Mouse (Mus musculus) midbrain, embryonic 12.5 days (tissue): ENCODE measurements around the gene Ly6g. TPM values are rescaled to one million over a fixed set of nuclear protein-coding genes. Genes with fewer than 3 reads are reported as not detected.
"Not testable (repeated sequence)": the region's sequence is repeated elsewhere in the genome, so short reads cannot be mapped to it uniquely, and the experiment has no call there.

Experiments used
- ATAC-seq: fragments of 200-750 bp; cut with Nextera tagmentation; 2 replicates; pipeline ENCODE4 v1.8.0; 2017; ENCODE audit warnings: low read depth, moderate TSS enrichment, moderate library complexity; ENCODE audit not compliant: low FRiP score
- H3K27ac ChIP-seq: fragments of 300-500 bp; sonication (generic); replicated peaks from 2 replicates; pipeline ENCODE4 v1.5.1; 2016; ENCODE audit warnings: mild to moderate bottlenecking
- H3K27me3 ChIP-seq: fragments of 300-500 bp; sonication (generic); 2 replicates; pipeline ENCODE4 v1.6.1; 2016; ENCODE audit warnings: mild to moderate bottlenecking
- H3K36me3 ChIP-seq: fragments of 300-500 bp; sonication (generic); 2 replicates; pipeline ENCODE4 v1.6.1; 2016
- H3K4me1 ChIP-seq: fragments of 300-500 bp; sonication (generic); 2 replicates; pipeline ENCODE4 v1.6.1; 2016
- H3K4me2 ChIP-seq: fragments of 300-500 bp; sonication (generic); replicated peaks from 2 replicates; pipeline ENCODE4 v1.6.1; 2016; ENCODE audit warnings: mild to moderate bottlenecking, moderate library complexity
- H3K4me3 ChIP-seq: fragments of 300-500 bp; sonication (generic); 2 replicates; pipeline ENCODE4 v1.5.1; 2016; ENCODE audit warnings: mild to moderate bottlenecking
- H3K9ac ChIP-seq: fragments of 300-500 bp; sonication (generic); replicated peaks from 2 replicates; pipeline ENCODE4 v1.6.1; 2016; ENCODE audit warnings: mild to moderate bottlenecking, moderate library complexity
- H3K9me3 ChIP-seq: fragments of 300-500 bp; sonication (generic); 2 replicates; pipeline ENCODE4 v1.6.1; 2016; ENCODE audit warnings: mild to moderate bottlenecking
- WGBS: fragments of 180-500 bp; shearing (Covaris S2); methylation state at CpG from one replicate; pipeline ENCODE4 v1.1.7; 2016; 5-methylcytosine and 5-hydroxymethylcytosine counted together
- polyA plus RNA-seq: library from polyadenylated mRNA; unstranded; fragments of >200 nt; fragmentation: Nextera tagmentation; extraction: Ambion mirVana; gene quantifications from 2 replicates; pipeline ENCODE4 v1.2.1, GENCODE M21; 2016

Gene Ly6g
- not detected in 2 replicates for polyA plus RNA-seq

DNA sequence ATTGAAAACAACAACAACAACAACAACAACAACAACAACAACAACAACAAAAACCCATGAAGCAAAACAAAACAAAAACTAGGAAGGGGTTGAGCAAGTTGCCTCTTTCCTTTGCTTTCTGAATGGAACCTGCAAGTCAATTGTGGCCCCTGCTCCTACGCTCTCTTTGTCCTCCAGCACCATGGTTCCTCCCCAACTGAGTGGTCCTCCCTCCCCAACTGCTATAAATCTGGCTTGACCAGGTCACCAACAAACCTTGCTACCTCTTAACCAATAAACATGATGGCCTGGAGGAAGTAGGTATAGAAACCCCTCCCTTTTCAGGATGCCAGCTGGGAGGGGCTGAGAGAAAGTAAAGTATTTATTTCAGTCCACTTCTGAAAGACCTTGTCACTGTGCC is at the start of gene Ly6g:
Gene Ly6g (plus strand): TSS at position 301 of the 400 bp plus-strand sequence.
- H3K9ac ChIP-seq: no peak within 1 kb of the TSS
- H3K27ac ChIP-seq: no peak within 1 kb of the TSS
- no peak for ATAC-seq
- 0 out of 2 replicates have a peak, but pooled peaks cover 6% of the 10 kb centered on the region for H3K9me3 ChIP-seq
- H3K4me3 ChIP-seq: no peak within 1 kb of the TSS
- WGBS: 96% methylated on average over 1 of the region's 1 CpGs
- H3K4me1 ChIP-seq: no peaks in the 10 kb centered on the region
- no peak within 1 kb of the TSS for H3K4me2 ChIP-seq
- H3K27me3 ChIP-seq: no peaks in the 10 kb centered on the region
- no peaks in the 10 kb centered on the region for H3K36me3 ChIP-seq

DNA sequence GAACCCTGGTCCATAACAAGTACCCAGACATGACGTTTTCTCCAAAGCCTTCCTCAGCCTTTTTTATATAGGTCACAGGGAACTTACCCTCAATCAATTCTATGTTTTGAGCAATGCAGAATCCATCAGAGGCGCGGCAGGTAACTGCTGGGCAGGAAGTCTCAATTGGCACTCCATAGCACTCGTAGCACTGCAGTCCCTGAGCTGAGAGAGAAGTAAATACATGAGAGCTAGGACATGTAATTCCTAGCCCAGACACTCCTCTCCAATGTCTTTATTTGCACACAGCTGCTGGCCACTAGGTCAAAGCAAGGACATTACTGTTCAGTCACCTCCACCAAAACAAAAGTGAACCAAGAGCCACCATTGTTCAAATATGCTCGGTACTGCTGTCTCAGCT is 44.6 kb upstream of the Ly6g start:
- H3K4me2 ChIP-seq: not testable (repeated sequence)
- 72% methylated on average over 2 of the region's 5 CpGs for WGBS

DNA sequence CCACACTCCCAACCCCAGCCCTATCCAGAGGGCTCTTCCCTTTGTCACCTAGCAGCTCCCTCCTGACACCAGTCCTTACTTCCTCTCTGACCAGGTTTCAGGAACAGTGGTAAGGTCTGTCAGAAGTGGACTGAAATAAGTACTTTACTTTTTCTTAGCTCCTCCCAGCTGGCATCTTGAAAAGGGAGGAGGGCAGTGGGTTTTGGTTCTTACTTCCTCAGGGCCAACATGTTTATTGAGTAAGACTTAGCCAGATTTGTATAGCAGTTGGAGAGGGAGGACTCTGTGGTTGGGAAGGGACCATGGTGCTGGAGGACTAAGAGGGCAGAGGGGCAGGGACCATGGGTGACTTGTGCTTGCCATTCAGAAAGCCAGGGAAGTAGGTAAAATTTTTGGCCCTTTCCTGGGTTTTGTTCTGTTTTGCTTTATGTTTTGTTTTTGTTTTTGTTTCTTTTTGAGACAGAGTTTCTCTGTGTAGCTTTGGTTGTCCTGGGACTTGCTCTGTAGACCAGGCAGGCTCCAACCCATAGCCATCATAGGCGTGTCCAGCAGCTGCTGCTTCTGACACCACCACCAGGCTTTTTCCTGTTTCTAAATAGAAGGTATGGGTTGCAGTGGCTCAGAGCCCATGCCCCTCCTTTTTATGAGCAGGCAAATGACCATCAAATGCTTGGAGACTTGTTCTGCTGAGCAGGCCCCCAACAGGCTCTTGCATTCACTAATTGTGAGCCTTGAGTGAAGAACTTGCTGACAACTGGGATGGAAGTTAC is 43.0 kb upstream of the Ly6g start, which contains the start of gene Ly6c2:
Gene Ly6c2 (minus strand): TSS at position 110 of the 770 bp plus-strand sequence.
- H3K9me3 ChIP-seq, H3K4me3 ChIP-seq, ATAC-seq, H3K27ac ChIP-seq, H3K4me1 ChIP-seq, H3K36me3 ChIP-seq, H3K9ac ChIP-seq, H3K4me2 ChIP-seq, H3K27me3 ChIP-seq: not testable (repeated sequence)
- no CpG with 5 or more reads among the region's 1 CpGs for WGBS

More for the DNA sequence above, 44.6 kb upstream of the Ly6g start:
- H3K9ac ChIP-seq, H3K4me1 ChIP-seq, H3K4me3 ChIP-seq, H3K27me3 ChIP-seq, H3K9me3 ChIP-seq, H3K27ac ChIP-seq, ATAC-seq, H3K36me3 ChIP-seq: not testable (repeated sequence)

DNA sequence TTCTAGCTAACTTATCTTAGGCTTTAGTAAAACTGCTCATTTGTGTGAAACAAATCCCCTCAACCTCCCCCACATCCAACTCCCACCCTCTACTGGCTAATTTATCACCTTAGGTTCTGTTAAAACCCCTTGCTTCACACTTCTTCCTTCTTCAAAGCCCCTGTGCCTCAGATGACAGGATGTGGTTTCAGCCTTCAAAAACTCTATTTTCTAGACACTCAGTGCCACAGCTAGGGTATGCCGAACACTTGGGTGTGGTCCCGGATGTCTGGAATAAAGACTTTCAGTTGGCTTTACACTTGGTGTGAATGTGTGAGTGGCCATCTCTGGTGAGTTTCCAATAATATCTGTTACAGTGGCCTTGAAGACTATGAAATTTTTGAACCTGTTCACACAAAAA is 38.5 kb upstream of the Ly6g start:
- H3K27ac ChIP-seq: no peak overlapping the region
- WGBS: 93% methylated on average over 2 of the region's 2 CpGs
- H3K9me3 ChIP-seq: no peaks in the 10 kb centered on the region
- no peaks in the 10 kb centered on the region for H3K4me1 ChIP-seq
- no peaks in the 10 kb centered on the region for H3K27me3 ChIP-seq
- H3K36me3 ChIP-seq: no peaks in the 10 kb centered on the region
- no peak overlapping the region for H3K9ac ChIP-seq
- H3K4me3 ChIP-seq: no peak overlapping the region
- no peak for ATAC-seq
- H3K4me2 ChIP-seq: no peak overlapping the region

DNA sequence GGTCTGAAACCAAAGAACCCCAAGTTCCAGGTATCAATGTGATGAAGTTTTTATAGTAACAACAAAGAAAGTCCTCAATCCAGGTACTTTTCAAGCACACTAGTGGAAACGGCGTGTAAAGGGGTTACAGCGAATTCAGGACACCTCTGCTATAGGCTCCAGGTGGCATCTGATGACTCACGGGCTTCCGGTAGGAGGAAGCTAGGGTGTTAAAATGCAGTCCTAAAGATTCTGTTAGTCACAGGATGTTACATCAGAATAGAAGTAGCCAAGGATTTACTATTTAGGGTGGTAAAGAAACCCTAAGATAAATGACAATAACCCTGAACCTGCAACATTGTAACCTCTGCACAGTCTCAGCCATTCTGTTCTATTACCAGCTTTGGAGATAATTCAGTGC is 37.6 kb upstream of the Ly6g start:
- 93% methylated on average over 5 of the region's 5 CpGs for WGBS
- H3K27ac ChIP-seq, H3K9ac ChIP-seq, ATAC-seq, H3K4me1 ChIP-seq, H3K4me3 ChIP-seq, H3K4me2 ChIP-seq, H3K36me3 ChIP-seq, H3K27me3 ChIP-seq, H3K9me3 ChIP-seq: not testable (repeated sequence)

DNA sequence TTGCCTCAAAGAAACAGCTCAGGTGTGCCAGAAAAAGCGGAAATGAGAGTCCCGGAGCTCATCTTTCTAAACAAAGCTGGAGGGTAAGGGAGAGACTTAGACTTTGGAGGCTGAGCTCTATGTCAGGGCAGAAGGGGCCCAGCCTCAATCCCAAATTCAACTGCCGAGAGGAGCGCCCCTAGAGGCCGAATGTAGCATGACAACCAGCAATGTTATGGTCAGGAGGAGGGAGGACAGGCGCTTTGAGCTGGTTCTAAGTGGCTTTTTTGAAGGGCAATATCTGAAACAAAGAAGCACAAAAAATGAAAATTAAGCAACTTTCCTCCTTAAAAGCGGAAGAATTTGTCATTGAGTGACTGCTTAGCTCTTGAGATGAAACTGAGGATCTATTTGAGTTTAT is 36.3 kb upstream of the Ly6g start:
- H3K36me3 ChIP-seq, H3K9me3 ChIP-seq, H3K9ac ChIP-seq, H3K4me1 ChIP-seq, H3K4me2 ChIP-seq, ATAC-seq, H3K27ac ChIP-seq, H3K27me3 ChIP-seq, H3K4me3 ChIP-seq: not testable (repeated sequence)
- 16% methylated on average over 5 of the region's 7 CpGs for WGBS

DNA sequence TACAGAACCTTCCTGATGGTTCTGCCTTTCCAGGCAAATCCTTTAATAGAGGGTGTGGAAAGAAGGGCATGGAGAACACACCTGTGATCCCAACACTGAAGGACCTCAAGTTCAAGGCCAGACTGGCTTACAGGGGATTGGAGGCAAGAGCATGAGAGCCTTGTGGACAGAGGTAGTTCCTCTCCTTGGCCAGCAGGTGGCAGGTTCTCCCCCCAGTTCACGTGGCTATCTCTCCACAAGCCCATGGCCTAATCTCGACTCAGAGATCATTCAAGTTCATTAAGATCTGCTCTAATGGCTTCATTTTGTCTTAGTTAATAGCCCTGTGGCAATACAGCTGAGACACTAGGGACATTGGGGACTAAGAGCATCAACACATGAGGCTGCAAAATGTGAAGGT is 35.0 kb upstream of the Ly6g start:
- Histone ChIP-seq H3K36me3 (no peaks in the 10 kb centered on the region), H3K27me3 (no peaks in the 10 kb centered on the region), H3K4me2 (no peak overlapping the region), H3K4me1 (no peaks in the 10 kb centered on the region), H3K9ac (no peak overlapping the region), H3K27ac (no peak overlapping the region), H3K9me3 (no peaks in the 10 kb centered on the region), H3K4me3 (no peak overlapping the region)
- 25% methylated on average over 2 of the region's 2 CpGs for WGBS
- ATAC-seq: no peak

DNA sequence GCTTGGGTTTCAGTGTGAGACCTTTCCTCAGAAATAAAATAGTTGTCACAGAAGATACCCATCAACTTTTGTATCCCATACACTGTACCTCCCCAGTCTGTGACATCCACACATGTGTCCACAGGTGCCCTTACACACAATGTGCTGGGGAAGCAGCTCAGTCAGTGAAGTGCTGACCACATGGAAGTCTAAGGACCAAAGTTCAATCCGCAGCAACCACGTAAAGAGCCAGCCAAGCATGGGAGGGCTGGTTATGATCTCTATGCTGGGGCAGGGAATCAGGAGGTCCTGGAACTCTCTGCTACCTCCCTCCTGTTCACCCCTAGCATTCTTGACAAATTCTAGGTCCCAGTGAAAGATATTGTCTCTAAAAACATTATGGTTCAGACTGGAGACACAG is 22.7 kb upstream of the Ly6g start:
- not testable (repeated sequence) for H3K36me3 ChIP-seq, H3K27me3 ChIP-seq, H3K4me1 ChIP-seq, H3K9me3 ChIP-seq, H3K4me2 ChIP-seq, H3K27ac ChIP-seq, H3K4me3 ChIP-seq, H3K9ac ChIP-seq, ATAC-seq
- 87% methylated on average over 2 of the region's 2 CpGs for WGBS

DNA sequence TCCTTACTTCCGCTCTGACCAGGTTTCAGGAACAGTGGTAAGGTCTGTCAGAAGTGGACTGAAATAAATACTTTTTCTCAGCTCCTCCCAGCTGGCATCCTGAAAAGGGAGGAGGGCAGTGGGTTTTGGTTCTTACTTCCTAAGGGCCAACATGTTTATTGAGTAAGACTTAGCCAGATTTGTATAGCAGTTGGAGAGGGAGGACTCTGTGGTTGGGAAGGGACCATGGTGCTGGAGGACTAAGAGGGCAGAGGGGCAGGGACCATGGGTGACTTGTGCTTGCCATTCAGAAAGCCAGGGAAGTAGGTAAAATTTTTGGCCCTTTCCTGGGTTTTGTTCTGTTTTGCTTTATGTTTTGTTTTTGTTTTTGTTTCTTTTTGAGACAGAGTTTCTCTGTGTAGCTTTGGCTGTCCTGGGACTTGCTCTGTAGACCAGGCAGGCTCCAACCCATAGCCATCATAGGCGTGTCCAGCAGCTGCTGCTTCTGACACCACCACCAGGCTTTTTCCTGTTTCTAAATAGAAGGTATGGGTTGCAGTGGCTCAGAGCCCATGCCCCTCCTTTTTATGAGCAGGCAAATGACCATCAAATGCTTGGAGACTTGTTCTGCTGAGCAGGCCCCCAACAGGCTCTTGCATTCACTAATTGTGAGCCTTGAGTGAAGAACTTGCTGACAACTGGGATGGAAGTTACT is 19.8 kb upstream of the Ly6g start:
- not testable (repeated sequence) for ATAC-seq, H3K9me3 ChIP-seq, H3K36me3 ChIP-seq, H3K9ac ChIP-seq, H3K4me3 ChIP-seq, H3K4me2 ChIP-seq, H3K27ac ChIP-seq, H3K4me1 ChIP-seq, H3K27me3 ChIP-seq
- 84% methylated on average over 1 of the region's 2 CpGs for WGBS

DNA sequence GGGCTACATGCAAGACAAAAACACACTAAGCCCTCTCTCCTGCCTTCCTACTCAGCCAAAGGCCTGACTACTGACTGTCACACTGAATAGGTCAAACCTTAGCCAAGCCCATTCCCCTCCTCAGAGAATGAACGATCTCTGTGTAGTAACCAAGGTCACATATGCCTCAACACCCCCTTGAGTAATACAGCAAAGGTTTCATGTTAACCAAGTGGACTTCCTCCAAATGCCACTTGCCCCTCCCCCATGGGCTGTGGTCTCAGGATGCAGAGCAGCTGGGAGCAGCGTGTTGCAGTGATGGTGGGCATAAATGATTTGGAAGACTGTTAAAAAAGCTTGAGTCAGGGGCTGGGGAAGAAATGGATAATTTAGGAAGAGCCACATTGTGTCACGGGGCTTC is 17.3 kb upstream of the Ly6g start:
- not testable (repeated sequence) for H3K36me3 ChIP-seq, H3K4me3 ChIP-seq, ATAC-seq

DNA sequence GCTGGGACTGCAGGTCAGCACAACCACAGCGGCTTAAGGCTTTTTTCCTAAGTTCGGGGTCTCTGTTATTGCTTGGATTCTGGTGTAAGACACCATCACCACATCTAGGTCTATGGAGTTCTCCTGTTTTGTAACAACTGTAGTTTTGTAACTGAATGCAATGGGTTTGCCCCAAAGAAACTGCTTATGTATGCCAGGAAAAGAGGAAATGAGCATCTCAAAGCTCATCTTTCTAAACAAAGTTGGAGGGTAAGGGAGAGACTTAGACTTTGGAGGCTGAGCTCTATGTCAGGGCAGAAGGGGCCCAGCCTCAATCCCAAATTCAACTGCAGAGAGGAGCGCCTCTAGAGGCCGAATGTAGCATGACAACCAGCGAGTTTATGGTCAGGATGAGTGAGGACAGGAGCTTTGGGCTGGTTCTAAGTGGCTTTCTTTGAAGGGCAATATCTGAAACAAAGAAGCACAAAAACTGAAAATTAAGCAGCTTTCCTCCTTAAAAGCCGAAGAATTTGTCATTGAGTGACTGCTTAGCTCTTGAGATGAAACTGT is 13.2 kb upstream of the Ly6g start:
- ATAC-seq, H3K4me3 ChIP-seq, H3K9me3 ChIP-seq, H3K36me3 ChIP-seq, H3K4me2 ChIP-seq, H3K4me1 ChIP-seq, H3K9ac ChIP-seq, H3K27ac ChIP-seq, H3K27me3 ChIP-seq: not testable (repeated sequence)
- WGBS: 47% methylated on average over 6 of the region's 6 CpGs

More for the DNA sequence above, 17.3 kb upstream of the Ly6g start:
- not testable (repeated sequence) for H3K27me3 ChIP-seq, H3K9ac ChIP-seq, H3K4me1 ChIP-seq, H3K9me3 ChIP-seq, H3K27ac ChIP-seq, H3K4me2 ChIP-seq
- 76% methylated on average over 3 of the region's 3 CpGs for WGBS

DNA sequence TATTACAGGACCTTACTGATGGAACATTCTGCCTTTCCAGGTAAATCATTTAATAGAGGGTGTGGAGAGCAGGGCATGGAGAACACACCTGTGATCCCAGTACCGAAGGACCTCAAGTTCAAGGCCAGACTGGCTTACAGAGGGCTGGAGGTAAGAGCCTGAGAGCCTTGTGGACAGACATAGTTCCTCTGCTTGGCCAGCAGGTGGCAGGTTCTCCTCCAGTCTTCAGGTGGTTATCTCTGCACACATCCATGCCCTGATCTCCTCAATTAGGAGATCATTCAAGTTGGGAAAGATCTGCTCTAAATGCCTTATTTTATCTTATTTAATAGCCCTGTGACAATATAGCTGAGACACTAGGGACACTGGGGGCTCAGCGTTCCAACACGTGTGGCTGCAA is 11.3 kb upstream of the Ly6g start:
- WGBS: 67% methylated on average over 3 of the region's 3 CpGs

More for the DNA sequence above, 11.3 kb upstream of the Ly6g start:
- Histone ChIP-seq H3K4me3 (no peak overlapping the region), H3K27me3 (no peaks in the 10 kb centered on the region), H3K27ac (no peak overlapping the region), H3K4me1 (no peaks in the 10 kb centered on the region), H3K9ac (no peak overlapping the region), H3K36me3 (no peaks in the 10 kb centered on the region), H3K4me2 (no peak overlapping the region), H3K9me3 (no peaks in the 10 kb centered on the region)
- ATAC-seq: no peak
